25 mouse cellular contexts compared by ENCODE assay signal in genomic region chr6:146664917-146665316, GRCm38 (mm10). TPM values are rescaled to one million over a fixed set of nuclear protein-coding genes. Genes with fewer than 3 reads are reported as not detected.
DNase-seq lines count a peak whose midpoint lies in the region; ATAC-seq and TF ChIP-seq lines count a peak whose summit lies in the region.
"Had no signal": no experiment of that assay in that cellular context is flagged by ENCODE, and none has a peak within 500 bp of the region (broad histone marks: within the 10 kb centered on the region; RNA-seq: fewer than 3 reads in every experiment).

No protein-coding gene starts in this region.

- no peak for TF ChIP-seq EP300 in heart, postnatal 0 days (IDR thresholded peaks at IDR 0.05; ENCODE audit: low read depth)

- no peak overlapping the region for H3K4me2 ChIP-seq in heart, embryonic 11.5 days
- H3K4me2 ChIP-seq in heart, embryonic 14.5 days (ENCODE audit: low read length): no peak overlapping the region
- H3K4me2 ChIP-seq in heart, postnatal 0 days (ENCODE audit: low read depth, low read length): no peak overlapping the region
- H3K4me2 ChIP-seq: forebrain, embryonic 13.5 days; hindbrain, embryonic 12.5 days; hindbrain, embryonic 15.5 days had no signal

- 91% methylated on average over 5 of the region's 5 CpGs for WGBS in heart, embryonic 11.5 days (ENCODE audit: insufficient replicate concordance)
- 93% methylated on average over 5 of the region's 5 CpGs for WGBS in heart, embryonic 14.5 days
- 94% methylated on average over 5 of the region's 5 CpGs for WGBS in heart, postnatal 0 days

- no peak for ATAC-seq in heart, embryonic 11.5 days (replicated peaks; ENCODE audit: insufficient number of reproducible peaks, low FRiP score, low TSS enrichment)
- no peak for ATAC-seq in heart, embryonic 14.5 days (ENCODE audit: insufficient number of reproducible peaks, insufficient read depth, low FRiP score, low read depth)
- no peak for ATAC-seq in heart, postnatal 0 days (ENCODE audit: insufficient read depth, low read depth)
- ATAC-seq: forebrain, embryonic 13.5 days; forebrain, embryonic 16.5 days; Patski had no signal

- peak overlapping the region; percentile 68; the same call in 1 of the 2 replicates for H3K27ac ChIP-seq in heart, embryonic 11.5 days (ENCODE audit: low read depth, low read length)
- peak overlapping the region; percentile 78 to 85 for H3K27ac ChIP-seq in heart, embryonic 14.5 days (replicated peaks in 1 of 2; ENCODE audit: control insufficient read depth in 1 of 2, insufficient read depth in 1 of 2, low read depth in 2 of 2, low read length in 2 of 2)
- peak overlapping the region; percentile 65; the same call in 1 of the 2 replicates for H3K27ac ChIP-seq in heart, postnatal 0 days (ENCODE audit: low read depth)
- H3K27ac ChIP-seq: forebrain, embryonic 10.5 days; forebrain, embryonic 13.5 days; hindbrain, embryonic 12.5 days; hindbrain, embryonic 15.5 days had no signal

- no peak for DNase-seq in heart, postnatal 4 days
- no peak for DNase-seq in heart, adult 8-10 months (ENCODE audit: low spot score)
- no peak for DNase-seq in heart, postnatal 0 days (ENCODE audit: low spot score)
- no peak for DNase-seq in heart, adult 18-20 months
- peak; percentile 3 for DNase-seq in testis, postnatal 10 days (ENCODE audit: low spot score)
- no peak for DNase-seq in testis, postnatal 14 days (ENCODE audit: low spot score)
- DNase-seq: adrenal gland, postnatal 10 days; adrenal gland, postnatal 36 days; B cell, adult 2 months; cerebellum, adult 18-20 months; cerebellum, adult 9-10 months; cerebellum, postnatal 14 days; gastrocnemius, postnatal 10 days; gastrocnemius, postnatal 36 days; kidney, adult 2 months had no signal

- no peaks in the 10 kb centered on the region for H3K27me3 ChIP-seq in heart, embryonic 11.5 days (ENCODE audit: control insufficient read depth, insufficient read depth, low read length)
- H3K27me3 ChIP-seq in heart, embryonic 14.5 days (ENCODE audit: control insufficient read depth, insufficient read depth, low read length): no peaks in the 10 kb centered on the region
- no peaks in the 10 kb centered on the region for H3K27me3 ChIP-seq in heart, postnatal 0 days (ENCODE audit: control insufficient read depth, insufficient read depth, low read length)
- H3K27me3 ChIP-seq: CH12.LX; forebrain, embryonic 13.5 days; hindbrain, embryonic 12.5 days; hindbrain, embryonic 15.5 days; Patski had no signal

- peaks cover 12% of the 10 kb centered on the region; the same call in 1 of the 2 replicates for H3K4me1 ChIP-seq in heart, embryonic 11.5 days (ENCODE audit: control insufficient read depth, insufficient read depth, low read length)
- peaks cover 18 to 27% of the 10 kb centered on the region in 2 experiments for H3K4me1 ChIP-seq in heart, embryonic 14.5 days (ENCODE audit: control insufficient read depth in 2 of 2, insufficient read depth in 2 of 2, low read length in 2 of 2)
- peaks cover 12% of the 10 kb centered on the region; the same call in 1 of the 2 replicates for H3K4me1 ChIP-seq in heart, postnatal 0 days (ENCODE audit: control insufficient read depth, insufficient read depth)
- H3K4me1 ChIP-seq: forebrain, embryonic 10.5 days; forebrain, embryonic 13.5 days; hindbrain, embryonic 12.5 days; hindbrain, embryonic 15.5 days had no signal

- H3K4me3 ChIP-seq in heart, embryonic 11.5 days (ENCODE audit: low read depth, low read length): no peak overlapping the region
- no peak overlapping the region for H3K4me3 ChIP-seq in heart, embryonic 14.5 days (ENCODE audit: control insufficient read depth in 1 of 2, insufficient read depth in 1 of 2, low read depth in 1 of 2, low read length in 2 of 2)
- no peak overlapping the region for H3K4me3 ChIP-seq in heart, postnatal 0 days (ENCODE audit: low read depth, low read length)
- H3K4me3 ChIP-seq: forebrain, embryonic 10.5 days; forebrain, embryonic 13.5 days; hindbrain, embryonic 12.5 days; hindbrain, embryonic 15.5 days had no signal

- no peaks in the 10 kb centered on the region for H3K9me3 ChIP-seq in heart, embryonic 11.5 days (replicated peaks; ENCODE audit: control insufficient read depth, low read length)
- no peaks in the 10 kb centered on the region for H3K9me3 ChIP-seq in heart, embryonic 14.5 days (ENCODE audit: control insufficient read depth, low read length)
- no peaks in the 10 kb centered on the region for H3K9me3 ChIP-seq in heart, postnatal 0 days (replicated peaks; ENCODE audit: control insufficient read depth, low read length)
- H3K9me3 ChIP-seq: forebrain, embryonic 10.5 days; forebrain, embryonic 13.5 days; hindbrain, embryonic 12.5 days; hindbrain, embryonic 15.5 days had no signal

- H3K9ac ChIP-seq in heart, embryonic 11.5 days (ENCODE audit: low read depth, low read length): no peak overlapping the region
- no peak overlapping the region for H3K9ac ChIP-seq in heart, embryonic 14.5 days (ENCODE audit: low read length)
- H3K9ac ChIP-seq in heart, postnatal 0 days (replicated peaks; ENCODE audit: low read depth, low read length): no peak overlapping the region
- H3K9ac ChIP-seq: forebrain, embryonic 13.5 days; hindbrain, embryonic 12.5 days; hindbrain, embryonic 15.5 days had no signal

- no peak for TF ChIP-seq CTCF in heart, postnatal 0 days (IDR thresholded peaks at IDR 0.05; ENCODE audit: low read depth)

- H3K36me3 ChIP-seq in heart, embryonic 11.5 days (ENCODE audit: control insufficient read depth, insufficient read depth, low read length): no peaks in the 10 kb centered on the region
- H3K36me3 ChIP-seq in heart, embryonic 14.5 days (ENCODE audit: control insufficient read depth, insufficient read depth, low read length): no peaks in the 10 kb centered on the region
- H3K36me3 ChIP-seq in heart, postnatal 0 days (replicated peaks; ENCODE audit: control insufficient read depth, insufficient read depth, low read length): no peaks in the 10 kb centered on the region
- H3K36me3 ChIP-seq: forebrain, embryonic 10.5 days; G1E; hindbrain, embryonic 12.5 days; hindbrain, embryonic 15.5 days had no signal

RNA-seq across cellular contexts. Expression of gene Tm7sf3, which starts 22.3 kb away (rescaled TPM):
- 39.9 and 48.3 TPM in 2 replicates for polyA plus RNA-seq in heart, embryonic 11.5 days (2014; fragmentation: Nextera tagmentation; extraction: Ambion mirVana)
- 10 to 100 TPM; 25.4 to 25.5 TPM for total RNA-seq in heart, postnatal 4 days (2021)
- 43.2 and 44.7 TPM in 2 replicates for polyA plus RNA-seq in heart, embryonic 14.5 days (2014; fragmentation: Nextera tagmentation; extraction: Ambion mirVana)
- 10 to 100 TPM; 15.7 to 16.7 (median 15.9) TPM for total RNA-seq in heart, adult 8-10 months (2022)
- 39.5 and 41.7 TPM in 2 replicates for total RNA-seq in heart, postnatal 0 days (2014; rRNA removed; ENCODE audit: low replicate concordance)
- polyA plus RNA-seq in heart, postnatal 0 days (2015; fragmentation: Nextera tagmentation; extraction: Ambion mirVana): 24.9 and 27.3 TPM in 2 replicates
- total RNA-seq in heart, adult 18-20 months (2021): 10 to 100 TPM; 15.5 to 18.5 TPM

RNA-seq across cellular contexts. Expression of gene Med21, which starts 22.6 kb away (rescaled TPM):
- 129 and 133 TPM in 2 replicates for polyA plus RNA-seq in heart, embryonic 11.5 days (2014; fragmentation: Nextera tagmentation; extraction: Ambion mirVana)
- total RNA-seq in heart, postnatal 4 days (2021): 10 to 100 TPM; 64.0 to 67.8 TPM
- polyA plus RNA-seq in heart, embryonic 14.5 days (2014; fragmentation: Nextera tagmentation; extraction: Ambion mirVana): 153 and 156 TPM in 2 replicates
- 10 to 100 TPM; 48.4 to 55.5 (median 49.6) TPM for total RNA-seq in heart, adult 8-10 months (2022)
- total RNA-seq in heart, postnatal 0 days (2014; rRNA removed; ENCODE audit: low replicate concordance): 85.9 and 86.8 TPM in 2 replicates
- polyA plus RNA-seq in heart, postnatal 0 days (2015; fragmentation: Nextera tagmentation; extraction: Ambion mirVana): 139 and 145 TPM in 2 replicates
- total RNA-seq in heart, adult 18-20 months (2021): 10 to 100 TPM; 52.2 to 53.5 TPM

RNA-seq across cellular contexts. Expression of gene Stk38l, which starts 59.9 kb away (rescaled TPM):
- 42.4 and 46.7 TPM in 2 replicates for polyA plus RNA-seq in heart, embryonic 11.5 days (2014; fragmentation: Nextera tagmentation; extraction: Ambion mirVana)
- total RNA-seq in heart, postnatal 4 days (2021): 10 to 100 TPM; 25.4 to 29.1 TPM
- 43.1 and 43.2 TPM in 2 replicates for polyA plus RNA-seq in heart, embryonic 14.5 days (2014; fragmentation: Nextera tagmentation; extraction: Ambion mirVana)
- total RNA-seq in heart, adult 8-10 months (2022): 10 to 100 TPM; 12.6 to 13.9 (median 13.2) TPM
- 9.9 and 13.4 TPM in 2 replicates for total RNA-seq in heart, postnatal 0 days (2014; rRNA removed; ENCODE audit: low replicate concordance)
- polyA plus RNA-seq in heart, postnatal 0 days (2015; fragmentation: Nextera tagmentation; extraction: Ambion mirVana): 17.7 and 20.5 TPM in 2 replicates
- 10 to 100 TPM; 12.8 to 13.7 TPM for total RNA-seq in heart, adult 18-20 months (2021)
